Mouse (Mus musculus): ENCODE measurements at regions not wholly inside any gene's neighbourhood (a gene's known extent, or its start where the extent isn't known, plus 50 kb on each side); places are given as distances from the start of the nearest gene placed in this dataset.

DNA sequence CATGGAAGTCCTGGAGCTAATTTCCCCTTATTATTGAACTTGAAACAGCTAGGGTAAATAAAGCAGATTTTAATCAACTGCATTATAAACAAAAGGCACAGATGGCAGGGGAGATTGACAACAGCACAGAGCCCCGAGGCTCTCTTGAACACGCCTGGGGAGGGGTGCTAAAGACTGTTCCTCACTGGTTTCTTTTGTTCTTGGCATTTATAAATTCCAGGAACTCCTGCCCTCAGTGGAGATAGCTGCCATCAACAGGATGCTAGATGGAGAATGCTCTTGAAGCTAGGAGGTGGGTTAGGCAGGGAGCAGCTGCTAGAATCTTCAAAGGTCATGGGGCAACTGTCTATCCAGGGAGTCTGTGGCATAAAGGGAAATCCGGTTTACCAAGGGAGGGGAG, 102.2 kb upstream of the Kit start:
- DNase-seq: no peak

DNA sequence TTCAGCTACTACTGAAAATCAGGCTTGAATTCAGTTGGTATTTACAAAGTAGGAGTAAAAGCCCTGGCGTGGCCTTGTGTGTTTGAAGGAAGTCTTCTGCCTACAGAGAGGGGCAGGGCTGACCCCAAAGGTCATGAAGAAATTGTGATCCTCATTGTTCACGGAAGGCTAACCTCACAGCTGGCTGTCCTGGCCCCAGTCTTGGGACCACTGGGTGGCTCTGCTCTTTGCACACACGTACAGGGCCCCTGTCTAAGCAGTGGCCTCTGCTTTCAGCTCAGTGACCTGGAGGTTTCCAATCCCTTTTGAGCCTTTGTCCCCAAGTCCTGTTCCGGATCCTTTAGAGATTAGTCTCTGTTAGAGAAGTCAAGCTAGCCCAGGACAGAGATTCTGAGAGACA, 99.3 kb upstream of the Kit start:
- no peak for DNase-seq

DNA sequence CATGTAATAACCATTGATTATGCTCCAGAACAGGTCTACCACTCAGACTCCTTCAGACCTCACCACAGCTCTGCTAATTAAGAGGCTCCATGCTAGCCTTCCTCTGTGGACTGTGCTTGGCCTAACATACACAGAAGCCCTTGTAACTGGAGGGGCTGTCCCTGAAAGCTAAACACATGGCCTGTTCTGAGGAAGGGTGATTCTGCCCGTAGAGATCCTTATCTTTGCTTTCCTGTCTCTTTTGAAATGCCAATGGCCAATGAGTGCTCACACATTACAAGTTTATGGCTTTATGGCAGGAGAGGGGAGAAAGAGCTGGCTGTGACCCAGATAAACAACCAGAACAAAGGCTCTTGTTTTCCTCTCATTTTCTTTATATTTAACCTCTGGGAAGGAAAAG, 96.2 kb upstream of the Kit start:
- no peak for DNase-seq

DNA sequence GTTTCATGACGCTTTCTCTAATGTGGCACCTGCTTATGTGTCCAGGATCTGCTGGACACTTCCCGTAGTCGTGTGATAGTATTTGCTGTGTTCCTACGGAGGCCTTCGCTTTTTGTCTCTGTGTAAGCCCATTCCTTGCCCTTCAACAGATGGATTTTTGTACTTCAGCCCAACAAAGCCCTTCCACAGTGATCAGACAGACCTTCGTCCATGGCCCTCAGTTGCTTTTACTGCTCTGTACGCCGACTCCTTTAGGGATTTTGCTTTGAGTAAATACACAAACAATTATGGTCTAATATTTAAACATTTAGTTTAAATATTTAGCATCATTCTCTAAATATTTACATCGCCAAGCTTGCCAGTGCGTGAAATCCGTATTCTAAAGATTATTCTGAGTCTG, 95.6 kb upstream of the Kit start:
- DNase-seq: no peak

DNA sequence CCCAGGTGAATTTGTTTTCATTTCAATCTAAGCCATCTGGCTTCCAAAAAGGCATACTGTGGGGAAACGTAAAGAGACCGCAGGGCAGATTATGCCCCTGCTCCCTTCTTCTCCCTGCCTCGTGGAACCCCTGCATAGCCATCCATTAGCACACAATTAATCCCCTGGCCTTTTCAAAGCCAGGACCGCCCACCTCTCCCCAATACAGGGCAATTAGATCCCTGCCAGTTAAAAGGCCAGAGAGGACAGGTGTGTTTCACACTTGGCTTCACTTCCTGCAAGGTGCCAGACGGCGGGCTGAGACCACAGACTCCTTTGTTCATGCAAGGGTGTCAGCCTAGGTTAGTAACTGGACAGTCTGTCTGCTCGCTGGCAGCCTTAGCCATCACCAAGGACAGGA, 93.1 kb upstream of the Kit start:
- peak in 1 of 2 experiments; percentile 4 for DNase-seq

DNA sequence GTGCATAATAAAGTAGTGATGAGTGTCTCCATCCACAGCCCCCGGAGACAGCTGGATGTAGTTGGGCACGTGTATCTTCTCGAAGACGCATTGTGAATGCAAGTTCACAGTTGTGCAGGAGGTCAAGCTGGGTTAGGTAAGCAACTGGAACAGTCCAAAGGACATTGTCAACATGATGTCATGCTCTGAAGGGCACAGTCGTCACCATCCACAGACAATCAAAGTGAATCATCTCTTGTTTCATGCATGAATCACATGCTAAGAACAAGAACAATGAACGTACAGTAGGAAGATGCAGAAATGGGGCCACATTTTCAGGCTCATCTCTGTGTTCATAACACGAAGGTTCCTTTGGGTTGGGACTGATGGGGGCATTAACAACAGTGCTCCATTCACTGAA, 90.4 kb upstream of the Kit start:
- DNase-seq: no peak

DNA sequence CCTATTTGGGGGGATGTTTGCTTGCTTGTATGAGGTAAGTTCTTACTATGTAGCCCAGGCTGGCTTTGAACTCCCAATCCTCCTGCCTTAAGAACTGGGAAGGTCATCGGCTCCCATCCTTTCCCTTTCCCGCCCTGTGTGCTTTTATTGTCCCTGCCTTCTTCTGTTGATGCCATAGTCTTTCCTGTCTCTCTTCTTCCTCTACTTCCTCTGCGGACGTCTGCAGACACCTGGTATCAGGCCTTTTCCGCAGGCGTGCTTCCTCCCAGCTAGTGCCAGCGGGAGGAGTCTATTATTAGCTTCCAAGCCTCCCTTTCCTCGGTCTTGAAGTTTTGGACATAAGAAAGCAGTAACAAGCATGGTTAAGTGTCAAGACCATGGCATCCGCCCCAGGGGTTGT, 83.9 kb upstream of the Kit start:
- no peak for DNase-seq

DNA sequence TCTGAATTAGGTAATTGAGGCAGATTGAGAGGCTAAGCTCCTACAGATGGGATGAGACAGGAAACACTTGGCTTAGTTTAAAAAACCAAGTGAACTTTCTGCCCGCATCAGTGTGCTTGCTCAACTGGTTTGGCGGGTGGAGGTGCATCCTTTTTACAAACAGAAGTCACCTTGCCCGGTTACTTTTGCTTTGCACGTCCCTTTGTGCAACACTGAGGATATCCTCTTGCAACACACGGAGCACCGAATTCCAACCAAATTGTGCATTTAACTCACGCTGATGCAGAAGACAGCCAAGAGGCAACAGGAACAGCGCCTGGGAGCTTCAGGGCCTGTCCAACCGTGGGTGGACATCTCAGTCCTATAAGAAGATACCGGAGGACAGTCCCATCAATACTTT, 80.6 kb upstream of the Kit start:
- DNase-seq: no peak

DNA sequence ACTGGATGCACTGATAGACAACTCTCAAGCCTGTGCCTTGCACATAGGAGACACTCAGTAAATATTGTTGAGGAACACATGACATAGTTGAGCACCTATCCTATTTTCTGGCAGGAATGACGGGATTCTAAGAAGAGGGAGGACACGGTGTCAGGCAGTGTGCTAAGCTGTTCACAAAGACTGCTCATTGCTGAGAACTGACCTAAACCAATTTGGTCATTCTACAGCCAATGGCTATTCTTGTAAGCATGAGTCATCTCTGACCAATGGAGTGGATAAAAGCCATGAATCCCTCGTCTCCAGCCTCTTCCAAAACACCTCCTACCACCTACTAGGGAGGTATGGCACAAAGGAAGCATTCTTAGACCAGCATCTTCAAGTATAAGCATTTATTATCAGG, 75.7 kb upstream of the Kit start:
- DNase-seq: no peak

DNA sequence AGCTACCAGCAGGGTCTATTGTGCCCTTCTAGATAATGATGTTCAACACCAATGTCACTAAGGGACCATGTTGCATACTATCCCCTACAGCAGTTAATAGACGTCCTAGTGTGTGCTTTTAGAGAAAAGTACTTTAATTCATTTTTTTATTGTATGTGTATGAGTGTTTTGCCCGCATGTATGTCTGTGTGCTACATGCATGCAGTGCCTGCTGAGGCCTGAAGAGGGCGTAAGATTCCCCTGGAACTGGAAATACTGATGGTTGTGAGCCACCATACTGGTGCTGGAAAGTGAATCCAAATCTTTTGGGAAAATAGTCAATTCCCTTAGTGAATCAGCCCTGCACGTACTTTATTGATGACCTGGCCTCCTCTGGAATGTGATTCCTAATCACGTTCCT, 75.0 kb upstream of the Kit start:
- no peak for DNase-seq

DNA sequence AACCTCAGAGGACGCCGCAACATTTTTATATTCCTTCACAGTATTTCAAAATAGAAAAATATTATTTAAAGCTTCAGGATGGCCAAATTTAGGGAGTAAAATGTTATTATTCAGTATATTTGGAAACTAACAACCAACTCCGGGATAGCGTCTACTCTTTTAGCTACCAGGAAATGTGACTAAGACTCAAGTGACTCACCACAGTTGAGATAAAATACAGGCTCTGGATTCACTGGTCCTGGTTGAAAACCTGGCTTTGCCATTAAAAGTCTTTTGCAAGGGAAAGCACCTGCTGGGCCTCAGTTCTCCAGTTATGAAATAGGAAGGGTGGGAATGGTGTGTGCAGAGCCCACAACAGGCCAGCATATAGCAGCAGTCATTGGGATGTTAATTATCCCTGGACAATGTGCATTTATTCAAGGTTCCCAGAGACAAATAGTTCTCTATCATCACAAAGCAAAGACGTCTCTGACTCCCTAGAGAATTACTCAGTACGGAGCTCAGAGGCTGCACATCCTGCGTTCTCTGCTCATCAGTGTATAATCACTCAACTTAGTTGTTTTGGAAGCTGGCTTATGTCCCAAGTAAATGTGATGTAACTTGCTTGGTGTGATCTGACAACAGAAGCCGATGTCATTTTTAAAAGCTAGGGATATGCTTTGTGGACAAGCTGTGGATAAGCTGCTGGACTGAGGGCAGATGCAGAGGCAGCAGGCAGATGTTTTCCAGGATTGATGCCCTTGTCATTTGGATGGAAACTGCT, 73.9 kb upstream of the Kit start:
- no peak for DNase-seq

DNA sequence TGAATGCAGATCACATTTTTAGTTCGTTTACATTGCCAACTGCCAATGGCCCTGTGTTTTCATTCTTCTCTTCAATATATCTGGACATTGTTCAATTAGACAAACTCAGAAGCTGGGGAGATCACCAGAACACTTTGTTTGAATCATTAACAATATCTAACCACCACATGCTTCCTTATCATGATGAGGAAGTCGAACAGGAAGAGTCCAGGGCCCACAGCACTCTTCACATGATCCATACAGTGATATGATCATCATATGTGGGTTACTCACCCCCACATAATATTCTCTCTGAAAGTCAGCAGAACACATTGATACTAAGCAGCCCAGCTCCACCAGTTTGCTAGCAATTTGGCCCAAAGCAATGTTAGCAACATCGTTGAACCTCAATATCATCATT, 71.0 kb upstream of the Kit start:
- DNase-seq: no peak

DNA sequence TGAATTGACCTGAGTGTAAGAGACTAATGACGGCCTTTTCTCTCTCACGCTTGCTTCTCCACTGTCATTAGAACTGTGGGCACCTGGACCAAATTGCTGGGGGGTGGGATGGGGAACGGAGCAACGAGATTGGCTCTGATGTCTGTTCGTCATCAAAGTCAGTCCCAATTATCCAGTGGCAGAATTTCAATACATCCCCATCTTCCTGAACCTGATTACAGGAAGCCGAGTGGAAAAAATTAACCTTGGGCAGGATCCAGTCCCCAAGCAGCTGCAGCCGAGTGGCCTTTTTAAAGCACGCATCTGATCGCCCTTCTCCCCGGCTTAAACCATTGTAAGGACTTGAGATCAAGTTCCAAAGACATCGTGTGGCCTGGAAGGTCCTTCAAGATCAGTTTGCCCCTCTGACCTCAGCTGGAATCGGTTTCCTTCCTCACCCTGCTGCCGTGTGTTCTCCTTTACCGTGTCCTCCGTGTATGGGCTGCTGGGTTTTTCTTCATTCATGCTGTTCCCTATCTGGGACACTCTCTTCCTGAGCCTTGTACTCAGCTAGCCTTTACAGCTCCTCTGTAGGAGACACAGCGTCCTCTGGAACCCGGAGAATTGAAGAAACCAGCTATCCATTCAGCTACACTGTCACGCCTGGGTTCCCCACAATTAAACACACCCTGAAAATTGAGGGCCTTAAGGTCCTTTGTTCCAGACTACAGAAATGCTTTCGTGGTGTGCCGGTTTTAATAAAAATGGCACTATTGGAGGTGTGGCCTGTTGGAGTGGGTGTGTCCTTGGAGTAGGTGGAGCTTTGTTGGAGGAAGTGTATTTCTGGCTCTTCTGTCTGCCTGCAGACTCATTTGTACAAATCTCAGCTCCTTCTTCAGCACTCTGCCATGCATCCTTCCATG, 61.9 kb upstream of the Kit start:
- no peak for DNase-seq

DNA sequence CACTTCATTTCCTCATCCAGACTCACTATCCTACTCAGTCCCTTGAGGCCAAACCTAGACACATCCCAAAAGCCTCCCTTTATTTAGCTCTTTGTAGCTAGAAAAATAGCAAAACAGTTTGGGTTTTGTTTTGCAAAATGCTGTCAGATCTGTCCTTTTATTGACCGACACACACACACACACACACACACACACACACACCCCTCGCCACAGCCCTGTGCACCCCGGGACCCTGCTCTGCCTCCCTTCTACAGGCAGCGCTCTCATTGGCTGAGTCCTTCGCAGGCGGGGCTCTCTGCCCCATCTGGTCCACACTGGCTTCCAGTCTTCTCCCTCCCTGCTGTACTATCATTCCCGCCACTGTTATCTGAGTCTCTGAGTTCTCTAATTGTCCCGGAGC, 56.5 kb upstream of the Kit start:
- DNase-seq: no peak

DNA sequence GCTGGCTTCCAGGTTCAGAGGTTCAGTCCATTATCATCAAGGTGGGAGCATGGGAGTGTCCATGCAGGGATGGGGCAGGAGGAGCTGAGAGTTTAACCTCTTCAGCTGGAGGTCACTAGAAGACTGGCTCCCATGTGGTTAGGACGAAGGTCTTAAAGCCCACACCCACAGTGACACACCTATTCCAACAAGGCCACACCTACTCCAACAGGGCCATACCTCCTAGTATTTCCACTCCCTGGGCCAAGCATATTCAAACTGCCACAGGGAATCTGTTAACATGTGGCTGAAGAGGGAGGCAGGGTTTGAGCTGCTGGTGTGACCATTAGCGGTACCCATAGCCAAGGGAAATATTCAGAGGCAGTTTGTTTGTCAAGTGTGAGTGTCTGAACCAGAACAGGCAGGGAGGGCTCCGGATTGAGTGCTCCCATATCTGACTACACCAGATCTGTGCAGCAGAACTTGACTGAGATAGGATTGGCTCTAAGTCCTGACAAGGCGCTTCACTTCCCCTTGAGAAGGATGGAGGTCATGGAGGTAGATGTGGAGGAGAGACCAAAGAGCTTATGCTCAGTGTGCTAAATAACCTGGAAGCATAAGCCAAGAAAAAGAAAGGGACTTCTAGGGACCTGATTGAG, 51.6 kb upstream of the Kit start:
- no peak for DNase-seq
